Mouse (Mus musculus) monocyte, adult 2 months (primary cell): ENCODE measurements at regions not wholly inside any gene's neighbourhood (a gene's known extent, or its start where the extent isn't known, plus 50 kb on each side); places are given as distances from the start of the nearest gene placed in this dataset.
"Not testable (repeated sequence)": the region's sequence is repeated elsewhere in the genome, so short reads cannot be mapped to it uniquely, and the experiment has no call there.

Experiments used
- DNase-seq, 2 experiments: peaks; one replicate each; pipeline ENCODE4 v3.0.0; 2022; ENCODE audit warnings: low spot score in 2 of 2, low read depth in 1 of 2

- no peak for DNase-seq
Observed at GRCm38 (mm10) chr16:89718921-89719320, 147.9 kb upstream of the Krtap11-1 start.

- not testable (repeated sequence) for DNase-seq
Observed at GRCm38 (mm10) chr16:89715716-89716115, 144.7 kb upstream of the Krtap11-1 start.

- DNase-seq: no peak
Observed at GRCm38 (mm10) chr16:89704316-89704715, 133.3 kb upstream of the Krtap11-1 start.

GRCm38 (mm10) chr16:89703158-89703557 is 132.2 kb upstream of the Krtap11-1 start:
- no peak for DNase-seq

GRCm38 (mm10) chr16:89702406-89702805 is 131.4 kb upstream of the Krtap11-1 start:
- DNase-seq: no peak

GRCm38 (mm10) chr16:89701741-89702140 is 130.8 kb upstream of the Krtap11-1 start:
- DNase-seq: no peak

- DNase-seq: no peak
Observed at GRCm38 (mm10) chr16:89699710-89700109, 128.7 kb upstream of the Krtap11-1 start.

- DNase-seq: no peak
Observed at GRCm38 (mm10) chr16:89695833-89696232, 124.8 kb upstream of the Krtap11-1 start.

GRCm38 (mm10) chr16:89695406-89695805 is 124.4 kb upstream of the Krtap11-1 start:
- no peak for DNase-seq

- DNase-seq: no peak
Observed at GRCm38 (mm10) chr16:89693321-89693720, 122.3 kb upstream of the Krtap11-1 start.

GRCm38 (mm10) chr16:89679438-89679837 is 108.5 kb upstream of the Krtap11-1 start:
- no peak for DNase-seq

- DNase-seq: no peak
Observed at GRCm38 (mm10) chr16:89678446-89679015, 107.5 kb upstream of the Krtap11-1 start.

- no peak for DNase-seq
Observed at GRCm38 (mm10) chr16:89675009-89675785, 104.2 kb upstream of the Krtap11-1 start.

GRCm38 (mm10) chr16:89674159-89674902 is 103.3 kb upstream of the Krtap11-1 start:
- no peak for DNase-seq

- no peak for DNase-seq
Observed at GRCm38 (mm10) chr16:89671188-89671726, 100.3 kb upstream of the Krtap11-1 start.

GRCm38 (mm10) chr16:89660071-89660470 is 89.1 kb upstream of the Krtap11-1 start:
- no peak for DNase-seq

- DNase-seq: no peak
Observed at GRCm38 (mm10) chr16:89656036-89656435, 85.1 kb upstream of the Krtap11-1 start.

GRCm38 (mm10) chr16:89648651-89649050 is 77.7 kb upstream of the Krtap11-1 start:
- DNase-seq: no peak

GRCm38 (mm10) chr16:89633917-89634601 is 63.1 kb upstream of the Krtap11-1 start:
- DNase-seq: no peak

- DNase-seq: no peak
Observed at GRCm38 (mm10) chr16:89632114-89632622, 61.2 kb upstream of the Krtap11-1 start.
